Mouse (Mus musculus): ENCODE results near the gene Gm4553.

GRCm38 (mm10) chr7:142169836-142170235, 4.3 kb upstream of the Gm4553 start:
- TF ChIP-seq CTCF (IDR thresholded peaks at IDR 0.05; ENCODE audit: low read depth, low read length): no peak
- TF ChIP-seq POLR2A (IDR thresholded peaks at IDR 0.05; ENCODE audit: borderline replicate concordance, low read depth, low read length): no peak
